Mouse (Mus musculus): ENCODE measurements around the gene Npas2. TPM values are rescaled to one million over a fixed set of nuclear protein-coding genes. Genes with fewer than 3 reads are reported as not detected.
A peak's percentile ranks its signal among the peaks of the same experiment; 100 is the strongest.

The Npas2 gene
- total RNA-seq, 2 experiments from 2014 or later, result 0.54 to 0.96 TPM

GRCm38 (mm10) chr1:39367601-39368266 is 174.2 kb downstream of the Npas2 start, which contains the start of gene Rpl31:
TSS of gene Rpl31 (plus strand) at chr1:39367842.
- intact Hi-C loops (cut with DNase I), result no loop called here
- DNase-seq, result peak; percentile 98

DNA sequence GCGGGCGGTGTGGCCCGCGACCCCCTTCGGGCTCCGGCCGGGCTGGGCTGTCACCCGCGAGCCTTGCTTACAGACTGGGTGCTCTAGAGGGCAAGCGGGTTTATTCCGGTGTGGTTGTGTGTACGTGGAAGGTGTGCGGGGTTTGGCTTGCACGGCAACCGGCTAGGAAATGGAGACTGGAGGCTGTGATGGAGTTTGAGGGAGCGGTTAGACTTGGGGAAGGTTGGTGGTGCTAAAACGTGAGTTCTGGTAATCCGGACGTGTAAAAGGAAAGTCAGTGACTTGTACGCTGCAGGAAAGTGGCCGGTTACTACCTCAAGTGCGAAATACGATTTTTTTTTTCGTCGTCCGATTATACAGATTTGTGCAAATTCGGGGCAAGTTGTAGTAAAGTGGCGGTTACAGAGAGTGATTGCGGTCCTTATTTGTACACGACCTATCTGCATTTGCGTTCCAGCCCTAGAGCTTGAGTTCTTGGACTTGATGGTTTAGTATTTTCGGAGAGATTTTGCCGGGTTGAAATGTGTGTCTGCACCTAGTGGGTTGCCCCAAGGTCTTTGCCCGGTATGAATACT is 174.8 kb downstream of the Npas2 start:
- DNase-seq, result no peak
- intact Hi-C loops (cut with DNase I), result no loop called here

GRCm38 (mm10) chr1:39370431-39370830 is 176.9 kb downstream of the Npas2 start:
- DNase-seq, result no peak
- intact Hi-C loops (cut with DNase I), result no loop called here

DNA sequence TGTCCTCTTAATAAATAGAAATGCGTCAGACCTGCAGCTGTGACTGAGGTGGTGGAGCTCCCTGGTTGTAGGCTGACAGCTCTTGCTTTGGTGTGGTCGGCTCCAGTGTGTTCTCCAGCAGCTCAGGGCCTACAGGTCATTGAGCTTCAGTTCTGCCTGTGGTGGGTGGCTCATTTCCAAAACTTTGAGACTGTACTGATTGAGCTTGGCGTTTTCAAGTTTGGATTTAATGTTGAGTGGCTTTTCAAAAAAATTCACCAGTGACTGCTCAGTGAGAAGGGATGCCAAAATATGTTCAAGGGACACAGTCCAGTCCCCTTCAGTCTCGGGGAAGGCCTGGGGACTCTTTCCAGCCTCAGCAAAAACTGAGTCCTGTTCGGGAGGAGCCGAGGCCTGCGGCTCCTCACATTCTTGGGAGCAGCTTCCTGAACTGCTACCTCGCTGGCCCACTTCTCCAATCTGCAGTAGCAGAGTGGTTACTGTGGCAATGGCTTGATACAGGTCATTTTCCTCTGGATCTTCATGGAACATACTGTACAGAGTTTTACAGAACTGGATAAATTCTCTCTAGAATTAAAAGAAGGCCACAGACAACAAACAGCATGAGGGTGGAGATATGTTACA is 178.8 kb downstream of the Npas2 start:
- DNase-seq, result no peak
- intact Hi-C loops (cut with DNase I), result no loop called here

GRCm38 (mm10) chr1:39373378-39373777 is 179.8 kb downstream of the Npas2 start:
- DNase-seq, result no peak
- intact Hi-C loops (cut with DNase I), result no loop called here

DNA sequence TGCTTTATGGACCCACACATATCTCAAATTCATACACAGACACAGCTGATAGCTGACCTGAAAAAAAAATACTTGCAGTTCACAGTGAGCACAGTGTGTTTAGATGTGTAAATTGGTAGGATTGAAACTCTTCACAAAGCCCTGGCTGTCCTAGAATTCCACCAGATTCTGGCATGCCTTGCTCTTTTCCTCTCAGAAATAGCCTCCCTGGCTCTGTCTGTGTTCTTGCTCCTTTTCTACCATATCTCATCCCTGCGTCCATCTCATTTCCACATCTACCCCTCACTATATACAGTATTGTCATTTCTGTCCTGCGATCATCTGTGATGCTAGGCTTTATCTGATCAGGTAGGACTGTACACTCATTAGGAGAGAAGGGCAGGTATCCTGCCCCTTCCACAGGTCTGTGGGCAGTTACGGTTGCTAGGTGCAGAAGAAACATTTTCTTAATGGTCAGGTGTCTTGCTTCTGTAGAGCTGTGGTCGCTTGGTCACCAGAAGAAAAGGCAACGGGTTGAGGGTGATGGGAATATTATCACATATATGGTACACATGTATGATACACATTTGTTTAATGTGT is 180.8 kb downstream of the Npas2 start:
- intact Hi-C loops (cut with DNase I), result no loop called here
- DNase-seq, result no peak

DNA sequence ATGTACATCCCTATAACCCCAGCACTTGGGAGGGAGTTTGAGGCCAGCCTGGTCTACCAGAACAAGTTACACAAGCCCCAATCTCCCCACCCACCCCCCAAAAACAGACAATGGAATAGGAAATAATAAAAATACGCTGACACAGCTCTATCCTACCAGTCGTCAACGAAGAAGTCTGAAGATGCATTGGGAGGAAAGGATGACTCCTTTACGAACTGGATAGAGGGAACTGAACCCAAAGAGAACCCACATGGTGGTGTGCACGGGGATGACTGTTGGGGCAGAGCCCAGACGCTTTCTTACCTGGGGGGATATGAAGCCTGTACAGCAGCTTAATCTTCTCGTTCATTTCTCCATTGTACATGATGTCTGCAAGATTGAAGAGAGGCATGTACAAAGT is 182.6 kb downstream of the Npas2 start:
- no peak for DNase-seq
- intact Hi-C loops (cut with DNase I), result no loop called here

GRCm38 (mm10) chr1:39376726-39377240 is 183.3 kb downstream of the Npas2 start:
- intact Hi-C loops (cut with DNase I), result no loop called here
- DNase-seq, result no peak

- intact Hi-C loops (cut with DNase I), result no loop called here
- no peak for DNase-seq
These were observed 185.0 kb downstream of the Npas2 start for GRCm38 (mm10) chr1:39378540-39378939.

DNA sequence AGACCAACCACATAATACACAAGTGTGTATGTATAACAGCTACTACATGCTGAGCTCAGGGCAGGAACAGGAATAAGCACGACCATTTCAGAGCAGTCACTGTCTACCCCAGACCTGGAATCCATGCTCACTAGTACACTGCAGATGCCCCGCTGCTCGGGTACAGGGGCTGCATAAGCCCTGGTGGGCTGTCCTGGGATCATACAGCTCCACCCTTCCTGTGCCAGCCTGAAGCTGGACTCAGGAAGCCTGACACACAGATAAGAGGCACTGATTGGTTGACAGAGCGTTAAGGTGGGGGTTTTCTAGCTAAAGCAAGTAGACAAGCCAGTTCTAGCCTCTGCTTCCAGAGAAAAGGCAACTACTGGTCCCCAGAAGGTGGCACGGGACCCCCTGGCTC is 185.5 kb downstream of the Npas2 start:
- intact Hi-C loops (cut with DNase I), result no loop called here
- no peak for DNase-seq

DNA sequence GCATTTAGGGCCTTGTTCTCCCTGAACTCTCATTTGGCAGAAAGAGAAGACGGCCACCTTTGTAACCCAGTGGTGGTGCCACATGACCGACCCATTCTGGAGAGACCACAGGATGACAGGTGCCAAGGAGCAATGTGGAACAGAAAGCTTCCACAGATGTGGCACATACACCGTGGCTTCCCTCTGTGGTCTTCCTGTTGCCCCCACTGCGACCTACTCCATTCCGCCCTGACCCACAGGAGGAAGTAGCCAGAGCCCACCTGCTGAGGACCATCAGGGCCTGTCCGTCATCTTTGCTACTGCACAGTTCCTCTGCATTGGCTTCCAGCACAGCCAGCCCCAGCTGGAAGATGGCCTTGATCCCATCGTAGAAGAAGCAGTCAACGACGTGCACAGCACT is 187.5 kb downstream of the Npas2 start:
- DNase-seq, result no peak
- intact Hi-C loops (cut with DNase I), result no loop called here

GRCm38 (mm10) chr1:39384914-39385313 is 191.4 kb downstream of the Npas2 start:
- DNase-seq, result no peak
- intact Hi-C loops (cut with DNase I), result no loop called here

- intact Hi-C loops (cut with DNase I), result no loop called here
- no peak for DNase-seq
These were observed 192.9 kb downstream of the Npas2 start for GRCm38 (mm10) chr1:39386456-39386855.

GRCm38 (mm10) chr1:39387497-39387896 is 194.0 kb downstream of the Npas2 start:
- intact Hi-C loops (cut with DNase I), result no loop called here
- DNase-seq, result no peak

DNA sequence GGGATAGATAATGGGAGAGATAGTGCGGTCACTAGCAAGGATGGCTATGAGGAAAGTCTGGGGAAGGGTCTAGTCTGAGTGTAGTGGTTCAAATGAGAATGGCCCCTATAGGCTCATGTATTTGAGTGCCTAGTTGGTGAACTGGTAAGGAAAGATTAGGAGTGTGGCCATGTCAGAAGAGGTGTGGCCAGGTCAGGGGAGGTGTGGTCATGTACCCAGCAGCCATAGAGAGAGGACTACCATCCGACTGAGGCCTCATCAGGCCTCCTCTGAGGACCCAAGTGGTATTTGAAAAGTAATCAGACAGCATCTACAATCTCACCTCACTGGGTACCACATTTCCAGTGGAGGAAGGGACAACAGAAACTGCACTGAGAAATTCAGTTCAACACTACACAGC is 194.6 kb downstream of the Npas2 start:
- intact Hi-C loops (cut with DNase I), result no loop called here
- DNase-seq, result no peak

DNA sequence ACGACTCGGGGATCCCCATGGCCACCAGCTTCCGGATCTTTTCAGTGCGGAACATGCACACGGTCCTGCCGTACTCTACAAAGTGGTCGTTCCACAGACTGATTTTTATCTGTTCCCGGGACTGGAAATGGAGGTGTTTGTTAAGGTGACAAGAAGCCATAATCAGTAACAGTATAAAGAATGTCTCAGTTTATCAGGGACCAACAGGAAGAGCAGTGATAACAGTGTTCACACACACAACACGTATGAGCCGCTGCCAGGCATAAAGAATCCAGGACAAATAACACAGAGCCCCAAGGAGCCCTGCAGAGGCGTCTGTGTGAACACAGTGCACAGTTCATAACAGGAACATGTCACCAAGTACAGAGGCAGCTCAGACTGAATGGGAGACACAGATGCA is 195.8 kb downstream of the Npas2 start:
- no peak for DNase-seq
- intact Hi-C loops (cut with DNase I), result no loop called here

DNA sequence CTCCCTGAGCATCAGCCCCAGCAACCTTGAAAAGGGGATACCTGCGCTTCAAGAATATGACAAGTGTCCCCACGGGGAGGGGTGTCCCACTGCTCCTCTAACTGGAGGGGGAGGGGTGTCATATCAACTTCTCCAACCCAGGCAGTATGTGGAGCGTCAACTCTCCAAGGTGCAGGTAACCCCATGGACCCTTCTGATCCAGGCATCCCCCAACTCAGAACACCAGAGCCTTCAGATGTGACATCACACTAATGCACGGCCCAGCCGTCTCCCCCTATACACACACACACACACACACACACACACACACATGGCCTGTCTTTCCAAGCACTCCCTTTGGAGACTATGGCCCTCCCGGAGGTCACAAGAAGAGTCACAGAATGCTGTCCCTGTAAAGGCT is 198.1 kb downstream of the Npas2 start:
- intact Hi-C loops (cut with DNase I), result loop anchor here (1.0 to 2.0 kb wide), 2 partner anchors 110 to 131 kb away; no protein-coding TSS in a partner anchor
- DNase-seq, result no peak

GRCm38 (mm10) chr1:39392189-39392588 is 198.7 kb downstream of the Npas2 start:
- intact Hi-C loops (cut with DNase I), result loop anchor here (1.0 to 2.0 kb wide), 2 partner anchors 109 to 131 kb away; no protein-coding TSS in a partner anchor
- peak; percentile 63 to 69 for DNase-seq

GRCm38 (mm10) chr1:39393217-39393867 is 199.8 kb downstream of the Npas2 start:
- no peak for DNase-seq
- intact Hi-C loops (cut with DNase I), result loop anchor here (2.0 kb wide), 1 partner anchor 129 kb away; no protein-coding TSS in a partner anchor

GRCm38 (mm10) chr1:39394096-39394495 is 200.6 kb downstream of the Npas2 start:
- intact Hi-C loops (cut with DNase I), result no loop called here
- peak in 1 of 2 experiments; percentile 40 for DNase-seq

- intact Hi-C loops (cut with DNase I), result no loop called here
- DNase-seq, result no peak
These were observed 201.1 kb downstream of the Npas2 start for GRCm38 (mm10) chr1:39394650-39395049.
